Mouse (Mus musculus) gastrocnemius, adult 18-20 months (tissue): ENCODE measurements around the gene Sh3gl3. TPM values are rescaled to one million over a fixed set of nuclear protein-coding genes. Genes with fewer than 3 reads are reported as not detected.

ENCODE experiments used
- DNase-seq: peaks from one replicate; pipeline ENCODE4 v3.0.0; 2021; ENCODE audit warnings: low spot score
- total RNA-seq, 2 experiments: library from RNA; stranded (reverse); gene quantifications; 2 replicates each; pipeline ENCODE4 v1.2.3; 2021

Gene Sh3gl3
- total RNA-seq, 2 experiments from 2014 or later = 0.27 to 0.31 TPM

DNA sequence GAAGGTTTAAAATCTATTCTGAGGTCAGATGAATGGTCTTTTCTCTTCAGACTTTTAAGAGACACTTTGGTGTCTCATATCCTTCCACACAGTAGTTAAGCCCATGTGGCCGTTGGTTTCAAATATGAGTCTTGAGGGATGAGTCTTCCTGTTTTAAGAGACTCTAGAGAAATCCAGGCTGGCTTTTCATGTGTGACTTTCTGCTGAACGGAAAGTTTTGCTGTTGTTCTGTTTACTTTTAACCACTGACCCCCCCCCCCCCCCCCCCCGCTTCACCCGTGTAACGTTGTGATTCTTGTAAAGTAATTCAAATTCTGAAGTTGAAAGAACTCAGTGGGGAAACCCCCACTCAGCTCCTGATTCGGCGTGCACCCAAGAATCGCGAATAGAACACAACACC is 61.8 kb downstream of the Sh3gl3 start:
- DNase-seq = no peak

- DNase-seq = no peak
Observed at GRCm38 (mm10) chr7:82236152-82236898, 62.7 kb downstream of the Sh3gl3 start.

- DNase-seq = no peak
Observed at GRCm38 (mm10) chr7:82236899-82237162, 63.2 kb downstream of the Sh3gl3 start.

- DNase-seq = no peak
Observed at GRCm38 (mm10) chr7:82240424-82241240, 67.0 kb downstream of the Sh3gl3 start.

GRCm38 (mm10) chr7:82244701-82245100 is 71.1 kb downstream of the Sh3gl3 start:
- DNase-seq = no peak

DNA sequence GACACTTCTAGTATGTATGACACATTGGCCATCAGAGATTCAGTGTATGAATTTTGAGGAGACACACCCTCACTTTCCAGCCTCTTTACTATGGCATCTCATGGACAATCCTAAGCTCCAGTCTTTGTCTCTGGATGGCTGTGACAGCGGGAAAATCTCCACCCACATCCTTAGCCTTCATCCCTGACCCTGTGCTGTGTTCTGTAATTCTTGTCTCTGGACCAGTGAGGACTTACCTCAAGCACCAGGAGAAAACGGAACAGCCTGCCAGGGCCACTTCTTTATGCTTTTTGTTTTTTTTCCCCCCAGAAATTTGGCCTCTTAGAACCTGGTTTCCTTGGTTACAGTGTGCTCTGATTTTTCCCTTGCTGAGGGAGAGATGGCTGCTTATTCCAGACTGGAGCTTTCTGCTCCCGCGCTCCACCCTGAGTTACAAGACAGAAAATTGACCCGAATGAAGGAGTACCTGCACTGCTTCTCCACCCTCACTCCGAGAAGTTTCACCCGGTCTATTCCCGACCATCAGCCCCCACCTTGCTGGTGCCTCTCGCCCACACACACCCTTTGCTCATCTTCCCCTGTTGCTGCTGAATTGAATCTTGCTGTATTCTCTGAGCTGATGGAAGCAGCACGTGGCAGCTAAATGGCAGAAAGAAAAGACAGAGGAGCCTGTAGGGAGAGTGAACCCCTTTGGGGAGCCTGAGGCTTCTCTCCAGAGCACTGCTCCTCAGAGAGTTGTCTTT is 75.5 kb downstream of the Sh3gl3 start:
- no peak for DNase-seq

DNA sequence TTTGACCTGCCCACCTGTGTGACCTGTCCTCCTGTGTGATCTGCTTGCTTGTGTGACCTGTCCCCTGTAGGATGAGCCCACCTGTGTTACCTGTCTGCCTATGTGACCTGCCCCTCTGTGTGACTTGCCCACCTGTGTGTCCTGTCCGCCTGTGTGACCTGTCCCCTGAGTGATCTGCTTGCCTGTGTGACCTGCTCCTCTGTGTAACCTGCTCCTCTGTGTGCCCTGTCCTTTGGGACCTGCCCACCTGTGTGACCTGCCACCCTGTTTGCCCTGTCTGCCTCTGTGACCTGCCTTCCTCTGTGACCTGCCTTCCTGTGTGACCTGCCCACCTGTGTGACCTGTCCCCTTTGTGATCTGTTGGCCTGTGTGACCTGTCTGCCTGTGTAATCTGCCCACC is 79.7 kb downstream of the Sh3gl3 start:
- no peak for DNase-seq

DNA sequence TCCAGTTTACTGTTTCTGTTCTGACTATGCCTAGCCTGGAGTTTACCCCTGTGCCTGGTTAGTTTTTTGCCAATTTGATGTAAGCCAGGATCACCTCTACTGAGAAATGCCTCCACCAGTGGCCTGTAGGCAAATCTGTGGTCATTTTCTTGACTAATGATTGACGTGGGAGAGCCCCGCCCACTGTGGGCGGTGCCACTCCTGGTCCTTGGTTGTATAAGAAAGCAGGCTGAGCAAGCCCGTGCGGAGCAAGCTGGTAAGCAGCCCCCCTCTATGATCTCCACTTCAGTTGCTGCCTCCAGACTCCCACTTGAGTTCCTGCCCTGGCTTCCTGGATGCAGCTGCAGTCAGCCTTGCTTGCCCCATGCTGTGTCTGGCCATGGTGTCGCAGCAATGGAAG is 83.3 kb downstream of the Sh3gl3 start:
- DNase-seq = no peak

- no peak for DNase-seq
Observed at GRCm38 (mm10) chr7:82257530-82257929, 83.9 kb downstream of the Sh3gl3 start.

- peak; percentile 24 for DNase-seq
Observed at GRCm38 (mm10) chr7:82260210-82260609, 86.6 kb downstream of the Sh3gl3 start.

GRCm38 (mm10) chr7:82263141-82263540 is 89.5 kb downstream of the Sh3gl3 start:
- DNase-seq = peak; percentile 42

DNA sequence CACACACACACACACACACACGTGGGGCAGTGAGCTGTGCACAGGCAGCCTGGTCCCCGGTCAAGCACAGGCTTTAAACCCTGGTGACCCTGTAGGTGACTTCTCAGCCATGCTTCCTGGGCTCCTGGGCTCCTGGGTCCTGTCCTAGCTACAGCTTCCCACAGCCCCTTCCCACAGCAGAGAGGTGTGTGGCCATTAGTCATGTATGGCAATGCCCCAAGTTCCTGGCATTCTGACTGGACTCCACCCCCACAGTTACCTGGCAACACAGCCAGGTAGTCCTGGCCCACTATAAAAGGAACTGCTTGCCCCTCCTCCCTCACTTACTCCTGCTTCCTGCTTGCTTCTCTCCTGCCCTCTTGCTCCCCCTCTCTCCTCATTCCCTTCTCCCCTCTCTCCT is 90.5 kb downstream of the Sh3gl3 start:
- DNase-seq = no peak

GRCm38 (mm10) chr7:82265365-82265764 is 91.7 kb downstream of the Sh3gl3 start:
- no peak for DNase-seq

DNA sequence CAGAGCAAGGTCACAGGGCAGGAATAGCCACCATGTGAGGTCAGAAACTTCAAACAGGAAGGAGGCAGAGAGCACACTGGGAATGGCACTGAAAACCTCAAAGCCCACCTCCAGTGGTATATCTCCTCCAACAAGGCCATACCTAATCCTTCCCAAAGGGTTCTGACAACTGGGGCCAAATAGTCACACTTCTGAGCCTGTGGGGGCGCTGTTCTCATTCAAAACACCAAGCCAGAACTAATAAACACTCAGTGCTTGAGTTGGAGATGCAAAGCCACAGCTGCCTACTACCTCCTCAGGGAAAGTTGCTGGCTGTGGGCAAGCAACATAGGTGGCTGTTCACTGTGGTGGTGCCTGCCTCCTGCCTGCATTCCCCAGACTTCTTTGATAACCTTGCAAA is 96.3 kb downstream of the Sh3gl3 start:
- DNase-seq = no peak

GRCm38 (mm10) chr7:82271742-82272141 is 98.1 kb downstream of the Sh3gl3 start:
- DNase-seq = no peak

DNA sequence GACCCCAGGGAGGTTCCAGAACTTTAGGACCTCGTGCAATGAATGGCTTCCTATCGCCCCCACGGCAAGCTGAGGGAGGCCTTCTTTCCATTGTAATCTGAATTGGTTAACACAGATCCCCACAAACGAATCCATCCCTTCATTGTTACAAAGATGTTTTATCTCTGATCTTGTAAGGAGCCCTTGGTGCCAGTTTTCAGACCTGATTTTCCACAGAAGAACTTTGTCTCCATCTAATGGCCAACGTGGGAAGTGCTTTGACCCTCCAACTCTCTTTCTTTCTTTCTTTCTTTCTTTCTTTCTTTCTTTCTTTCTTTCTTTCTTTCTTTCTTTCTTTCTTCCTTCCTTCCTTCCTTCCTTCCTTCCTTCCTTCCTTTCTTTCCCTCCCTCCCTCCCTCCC is 99.2 kb downstream of the Sh3gl3 start:
- peak; percentile 54 for DNase-seq

- peak; percentile 55 for DNase-seq
Observed at GRCm38 (mm10) chr7:82274011-82274709, 100.5 kb downstream of the Sh3gl3 start.

GRCm38 (mm10) chr7:82274975-82275374 is 101.3 kb downstream of the Sh3gl3 start:
- DNase-seq = no peak

- no peak for DNase-seq
Observed at GRCm38 (mm10) chr7:82275529-82276204, 102.0 kb downstream of the Sh3gl3 start.

DNA sequence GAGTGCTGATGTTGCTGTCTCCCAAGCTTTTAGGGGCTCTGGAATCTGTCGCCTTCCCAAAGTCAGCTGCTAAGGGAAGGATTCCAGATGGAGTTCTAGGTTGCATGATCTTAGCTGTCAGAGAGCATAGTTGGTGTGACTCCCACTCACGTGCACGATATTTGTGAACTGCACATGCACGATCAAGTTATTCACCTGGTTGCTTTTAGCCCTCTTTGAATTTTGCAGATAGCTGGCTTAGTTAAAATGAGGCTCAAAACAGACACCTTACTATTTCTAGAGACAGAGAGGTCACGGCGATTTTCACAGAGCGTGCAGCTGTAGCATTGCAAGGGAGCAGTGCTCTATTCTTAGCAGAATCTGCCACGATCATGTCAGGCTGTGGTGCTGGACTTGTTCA is 108.4 kb downstream of the Sh3gl3 start:
- DNase-seq = no peak

- DNase-seq = no peak
Observed at GRCm38 (mm10) chr7:82282464-82282863, 108.8 kb downstream of the Sh3gl3 start.
